Mouse (Mus musculus) stomach, postnatal 0 days (tissue): Measurements from ENCODE around the gene Abi3bp.

Experiments
- CTCF ChIP-seq: IDR thresholded peaks from 2 replicates; pipeline ENCODE4 v1.5.1; 2016; ENCODE audit warnings: antibody characterized with exemption, low read depth, mild to moderate bottlenecking, moderate library complexity
- EP300 ChIP-seq: optimal IDR thresholded peaks from 2 replicates; pipeline ENCODE3; 2016; ENCODE audit warnings: antibody characterized with exemption

GRCm38 (mm10) chr16:56478575-56479191 lies 1.0 kb downstream of the Abi3bp start:
- TF ChIP-seq CTCF (no peak), EP300 (no peak)
